Mouse (Mus musculus) liver, postnatal 0 days (tissue): ENCODE results near the gene Pprc1. TPM values are rescaled to one million over a fixed set of nuclear protein-coding genes. Genes with fewer than 3 reads are reported as not detected.

Source experiments
- ATAC-seq: fragments of 200-750 bp; cut with Nextera tagmentation; 2 replicates; pipeline ENCODE4 v1.8.0; 2017; ENCODE audit warnings: mild to moderate bottlenecking, moderate library complexity
- DNase-seq: peaks from one replicate; pipeline ENCODE4 v3.0.0-alpha.2; 2016
- H3K27ac ChIP-seq: fragments of 300-500 bp; sonication (generic); 2 replicates; pipeline ENCODE4 v1.5.1; 2014; ENCODE audit warnings: antibody characterized with exemption, moderate library complexity, mild to moderate bottlenecking, low read depth
- H3K27me3 ChIP-seq: fragments of 300-500 bp; sonication (generic); 2 replicates; pipeline ENCODE4 v1.6.1; 2014; ENCODE audit warnings: low read length, control low read depth, mixed read lengths; ENCODE audit not compliant: insufficient read depth
- H3K36me3 ChIP-seq: fragments of 300-500 bp; sonication (generic); replicated peaks from 2 replicates; pipeline ENCODE4 v1.6.1; 2014; ENCODE audit warnings: mild to moderate bottlenecking, control low read depth, low read length, moderate library complexity, mixed read lengths; ENCODE audit not compliant: insufficient read depth
- H3K4me1 ChIP-seq: fragments of 300-500 bp; sonication (generic); 2 replicates; pipeline ENCODE4 v1.6.1; 2014; ENCODE audit warnings: antibody characterized with exemption, mild to moderate bottlenecking, control low read depth; ENCODE audit not compliant: insufficient read depth
- H3K4me2 ChIP-seq: fragments of 300-500 bp; sonication (generic); 2 replicates; pipeline ENCODE4 v1.6.1; 2014; ENCODE audit warnings: low read depth, mild to moderate bottlenecking, low read length, moderate library complexity, mixed read lengths
- H3K4me3 ChIP-seq: fragments of 300-500 bp; sonication (generic); 2 replicates; pipeline ENCODE4 v1.5.1; 2014; ENCODE audit warnings: low read depth, low read length
- H3K9ac ChIP-seq: fragments of 300-500 bp; sonication (generic); replicated peaks from 2 replicates; pipeline ENCODE4 v1.6.1; 2014; ENCODE audit warnings: mild to moderate bottlenecking, moderate library complexity
- H3K9me3 ChIP-seq: fragments of 300-500 bp; sonication (generic); 2 replicates; pipeline ENCODE4 v1.6.1; 2016; ENCODE audit warnings: mild to moderate bottlenecking, control low read depth, low read length, mixed read lengths
- CTCF ChIP-seq: sonication (generic); IDR thresholded peaks from 2 replicates; pipeline ENCODE4 v1.5.1; 2016; ENCODE audit warnings: antibody characterized with exemption, low read depth
- EP300 ChIP-seq: IDR thresholded peaks from 2 replicates; pipeline ENCODE4 v1.6.1; 2016; ENCODE audit warnings: antibody characterized with exemption, low read depth, mild to moderate bottlenecking
- WGBS: fragments of 180-500 bp; shearing (Covaris S2); extraction: QIAGEN DNeasy Blood & Tissue Kit; methylation state at CpG from one replicate; pipeline ENCODE4 v1.1.7; 2014; ENCODE audit not compliant: insufficient replicate concordance; 5-methylcytosine and 5-hydroxymethylcytosine counted together
- polyA plus RNA-seq: library from polyadenylated mRNA; unstranded; fragments of >200 nt; fragmentation: Nextera tagmentation; extraction: Ambion mirVana; gene quantifications from 2 replicates; pipeline ENCODE4 v1.2.1, GENCODE M21; 2015

Gene Pprc1
- polyA plus RNA-seq, 1 experiment from 2014 or later, result 7.7 TPM

DNA sequence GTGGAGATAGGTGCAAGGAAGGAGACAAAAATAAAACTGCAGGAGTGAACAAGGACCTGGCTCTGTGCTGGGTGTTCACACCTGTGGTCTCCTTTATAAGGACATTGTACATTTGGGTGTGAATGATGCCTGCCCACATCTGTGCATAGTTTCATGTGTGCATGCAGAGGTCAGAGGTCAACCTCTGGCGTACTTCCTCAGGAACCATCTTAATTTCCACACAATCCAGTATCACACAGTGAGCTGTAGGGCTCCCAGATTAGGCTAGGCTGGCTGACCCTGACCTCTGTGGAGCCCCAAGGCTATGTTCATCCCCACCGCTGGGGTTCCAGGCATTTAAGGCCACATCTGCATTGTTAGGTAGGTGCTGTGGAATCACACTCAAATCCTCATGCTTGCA, 2.7 kb downstream of the Pprc1 start:
- WGBS, result 62% methylated on average over 2 of the region's 2 CpGs
- DNase-seq (no peak), ATAC-seq (no peak)
- H3K4me2 ChIP-seq, result no peak overlapping the region
- no peaks in the 10 kb centered on the region for H3K27me3 ChIP-seq
- H3K9me3 ChIP-seq, result no peaks in the 10 kb centered on the region
- H3K9ac ChIP-seq, result no peak overlapping the region
- H3K4me3 ChIP-seq, result no peak overlapping the region
- no peaks in the 10 kb centered on the region for H3K36me3 ChIP-seq
- peaks cover 34% of the 10 kb centered on the region for H3K4me1 ChIP-seq
- H3K27ac ChIP-seq, result no peak overlapping the region
- TF ChIP-seq EP300 (no peak), CTCF (no peak)

GRCm38 (mm10) chr19:46049129-46049528, 4.4 kb downstream of the Pprc1 start:
- H3K4me1 ChIP-seq, result peaks cover 17% of the 10 kb centered on the region
- H3K9ac ChIP-seq, result no peak overlapping the region
- H3K9me3 ChIP-seq, result no peaks in the 10 kb centered on the region
- no peak for TF ChIP-seq CTCF
- no peak for TF ChIP-seq EP300
- no peak for DNase-seq
- no peaks in the 10 kb centered on the region for H3K27me3 ChIP-seq
- H3K4me2 ChIP-seq, result no peak overlapping the region
- WGBS, result 85% methylated on average over 4 of the region's 4 CpGs
- no peaks in the 10 kb centered on the region for H3K36me3 ChIP-seq
- H3K4me3 ChIP-seq, result no peak overlapping the region
- no peak overlapping the region for H3K27ac ChIP-seq
- no peak for ATAC-seq

- no peaks in the 10 kb centered on the region for H3K36me3 ChIP-seq
- no peaks in the 10 kb centered on the region for H3K27me3 ChIP-seq
- H3K4me2 ChIP-seq, result no peak overlapping the region
- no peak overlapping the region for H3K4me3 ChIP-seq
- H3K9me3 ChIP-seq, result no peaks in the 10 kb centered on the region
- peak overlapping the region; percentile 48 for H3K27ac ChIP-seq
- no peak overlapping the region for H3K9ac ChIP-seq
- TF ChIP-seq CTCF (no peak), EP300 (no peak)
- ATAC-seq, result no peak
- no peak for DNase-seq
- WGBS, result 54% methylated on average over 2 of the region's 2 CpGs
- H3K4me1 ChIP-seq, result peaks cover 14% of the 10 kb centered on the region
These were observed 5.8 kb downstream of the Pprc1 start for GRCm38 (mm10) chr19:46050462-46050861.

- Histone ChIP-seq H3K27me3 (no peaks in the 10 kb centered on the region), H3K4me3 (peak overlapping the region; percentile 68), H3K9ac (peak overlapping the region; percentile 82), H3K4me2 (peak overlapping the region; percentile 95), H3K4me1 (peaks cover 29% of the 10 kb centered on the region), H3K9me3 (no peaks in the 10 kb centered on the region), H3K27ac (no peak overlapping the region), H3K36me3 (no peaks in the 10 kb centered on the region)
- 3% methylated on average over 11 of the region's 11 CpGs for WGBS
- DNase-seq (no peak), ATAC-seq (peak; percentile 77)
- TF ChIP-seq CTCF (peak; percentile 79), EP300 (peak; percentile 54; the same call in 1 of the 2 replicates)
These were observed 11.2 kb downstream of the Pprc1 start for GRCm38 (mm10) chr19:46055752-46056387.

GRCm38 (mm10) chr19:46056388-46056946, 11.8 kb downstream of the Pprc1 start:
- TF ChIP-seq CTCF, result no peak
- TF ChIP-seq EP300, result no peak
- Histone ChIP-seq H3K4me3 (peak overlapping the region; percentile 68), H3K4me1 (peaks cover 33% of the 10 kb centered on the region), H3K9me3 (no peaks in the 10 kb centered on the region), H3K27ac (peak overlapping the region; percentile 95), H3K36me3 (peaks cover 2% of the 10 kb centered on the region; the same call in 1 of the 2 replicates), H3K9ac (peak overlapping the region; percentile 82), H3K27me3 (no peaks in the 10 kb centered on the region), H3K4me2 (peak overlapping the region; percentile 95)
- DNase-seq (peak; percentile 92), ATAC-seq (peak; percentile 94)
- under 1% methylated on average over 52 of the region's 52 CpGs for WGBS

GRCm38 (mm10) chr19:46056947-46057607, 12.4 kb downstream of the Pprc1 start:
- peak; percentile 67 for ATAC-seq
- Histone ChIP-seq H3K9ac (peak overlapping the region; percentile 82), H3K4me3 (peak overlapping the region; percentile 68), H3K4me1 (peaks cover 33% of the 10 kb centered on the region), H3K27me3 (no peaks in the 10 kb centered on the region), H3K4me2 (peak overlapping the region; percentile 95), H3K9me3 (no peaks in the 10 kb centered on the region), H3K27ac (peak overlapping the region; percentile 95), H3K36me3 (peaks cover 8% of the 10 kb centered on the region)
- DNase-seq, result peak; percentile 90
- under 1% methylated on average over 28 of the region's 42 CpGs for WGBS
- no peak for TF ChIP-seq EP300
- peak; percentile 48 for TF ChIP-seq CTCF
